Mouse (Mus musculus) layer of hippocampus, postnatal 25 days (tissue): ENCODE results near the gene Mrps27. TPM values are rescaled to one million over a fixed set of nuclear protein-coding genes. Genes with fewer than 3 reads are reported as not detected.

Experiments
- DNase-seq, 2 experiments: peaks; one replicate each; pipeline ENCODE4 v3.0.0; 2022; ENCODE audit warnings: mixed read lengths in 2 of 2, low spot score in 1 of 2; ENCODE audit errors: extremely low spot score in 1 of 2
- total RNA-seq, 2 experiments: library from RNA; stranded (reverse); gene quantifications; 2 replicates each; pipeline ENCODE4 v1.2.3; 2021

Gene Mrps27
- total RNA-seq, 2 experiments from 2014 or later, result 26.5 to 28.4 TPM

DNA sequence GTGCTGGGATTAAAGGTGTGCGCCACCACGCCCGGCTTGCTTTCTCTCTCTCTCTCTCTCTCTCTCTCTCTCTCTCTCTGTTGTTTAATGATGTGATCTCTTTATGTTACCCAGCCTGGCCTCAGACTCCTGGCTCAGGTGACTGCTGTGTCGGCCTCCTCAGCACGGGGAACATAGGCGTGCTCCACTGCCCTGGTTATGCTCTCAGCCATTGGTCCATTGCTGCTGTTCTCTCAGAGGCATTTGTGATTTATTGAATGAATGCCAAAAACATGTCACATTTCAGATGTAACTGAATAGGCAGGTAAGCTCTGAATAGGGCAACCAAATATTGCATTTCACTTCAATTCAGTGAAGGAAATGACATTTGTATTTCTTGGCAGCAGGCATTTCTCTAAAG, 41.3 kb downstream of the Mrps27 start:
- no peak for DNase-seq

DNA sequence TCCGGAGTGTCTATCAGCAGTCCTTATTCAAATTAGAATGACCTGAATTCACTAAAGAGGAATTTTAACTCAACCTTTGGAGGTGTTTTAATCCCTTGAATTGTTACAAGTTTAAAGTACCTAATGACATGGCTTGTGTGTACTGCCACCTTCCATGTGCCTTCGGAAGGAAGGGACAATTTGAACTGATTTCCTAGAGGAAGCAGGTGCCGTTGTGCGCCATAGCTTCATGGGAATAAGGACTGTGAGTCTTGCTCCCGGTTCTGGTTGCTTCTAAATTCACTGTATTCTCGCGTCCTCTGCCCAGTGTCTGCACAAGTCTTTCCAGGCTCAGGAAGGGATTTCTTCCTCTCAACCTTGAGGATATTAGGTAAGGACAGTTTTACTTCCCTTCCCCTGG, 41.8 kb downstream of the Mrps27 start:
- DNase-seq, result no peak

GRCm38 (mm10) chr13:99387901-99388811, 43.6 kb downstream of the Mrps27 start:
- no peak for DNase-seq

GRCm38 (mm10) chr13:99391417-99391816, 46.8 kb downstream of the Mrps27 start:
- DNase-seq, result no peak

DNA sequence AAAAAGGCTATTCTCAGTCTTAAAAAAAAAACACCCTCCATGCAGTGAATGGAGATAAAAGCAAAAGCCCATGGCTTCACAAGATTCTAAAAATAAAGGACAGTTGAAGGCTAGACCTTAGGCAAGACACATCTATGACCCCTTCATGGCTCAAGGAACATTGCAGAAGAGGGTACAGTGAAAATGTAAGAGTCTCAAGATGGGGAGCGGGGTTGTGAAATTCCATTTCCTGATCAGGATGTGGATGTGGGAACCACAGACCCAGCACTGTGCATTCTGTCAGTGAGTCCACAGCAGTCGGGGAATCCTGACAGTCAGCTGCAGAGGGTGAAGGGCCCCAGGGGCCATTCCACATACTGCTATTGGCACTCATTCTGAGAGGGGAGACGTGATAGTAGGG, 48.5 kb downstream of the Mrps27 start:
- DNase-seq, result no peak

GRCm38 (mm10) chr13:99394694-99395093, 50.1 kb downstream of the Mrps27 start:
- no peak for DNase-seq

- no peak for DNase-seq
Measured at GRCm38 (mm10) chr13:99395531-99395930, 50.9 kb downstream of the Mrps27 start.

- no peak for DNase-seq
Measured at GRCm38 (mm10) chr13:99397228-99397627, 52.6 kb downstream of the Mrps27 start.

DNA sequence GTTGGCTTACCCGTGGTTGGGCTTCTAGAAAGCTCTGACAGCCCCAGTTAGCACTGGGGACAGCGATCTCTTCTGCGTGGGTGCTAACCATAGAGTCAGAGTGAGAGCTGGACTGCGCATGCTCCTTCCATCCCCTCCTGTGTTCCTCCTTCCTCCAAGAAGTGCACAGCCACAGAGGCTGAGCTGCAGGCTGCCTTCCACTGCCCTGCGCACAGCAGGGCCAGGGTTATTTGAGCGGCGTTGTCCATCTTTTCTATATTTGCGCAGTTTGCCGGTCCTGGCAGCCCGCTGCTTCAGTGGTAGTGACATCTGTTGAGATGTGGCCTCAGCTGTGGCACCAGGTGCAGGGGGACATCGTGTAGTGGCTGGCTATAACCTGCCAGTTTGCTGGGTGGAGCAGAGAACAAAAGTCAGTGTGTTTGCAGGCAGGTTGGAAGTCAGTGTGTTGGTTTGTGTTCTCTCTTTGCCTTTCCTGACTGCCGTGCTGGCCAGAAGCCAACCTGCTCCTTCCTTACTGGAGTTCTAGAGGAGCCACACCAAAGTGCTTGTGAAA, 53.6 kb downstream of the Mrps27 start:
- no peak for DNase-seq

DNA sequence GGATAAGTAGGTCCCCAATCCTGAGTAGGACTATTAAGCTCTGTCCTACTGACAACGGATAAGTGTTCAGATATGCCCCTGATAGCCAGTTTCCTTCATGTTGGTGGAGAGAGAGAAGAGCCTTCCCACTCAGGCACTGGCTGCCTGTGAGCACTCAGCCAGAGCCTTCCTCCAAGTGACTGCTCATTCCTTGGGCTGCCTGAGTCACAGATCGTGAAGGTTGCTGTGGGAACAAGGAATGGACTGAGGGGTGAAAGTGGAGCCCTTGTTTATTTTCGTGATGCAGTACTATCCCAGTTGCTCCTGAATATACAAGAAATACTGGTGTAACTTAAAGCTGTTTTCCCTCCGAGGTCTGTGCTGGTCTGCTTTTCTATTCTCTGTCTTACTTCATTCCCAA, 54.8 kb downstream of the Mrps27 start:
- no peak for DNase-seq

DNA sequence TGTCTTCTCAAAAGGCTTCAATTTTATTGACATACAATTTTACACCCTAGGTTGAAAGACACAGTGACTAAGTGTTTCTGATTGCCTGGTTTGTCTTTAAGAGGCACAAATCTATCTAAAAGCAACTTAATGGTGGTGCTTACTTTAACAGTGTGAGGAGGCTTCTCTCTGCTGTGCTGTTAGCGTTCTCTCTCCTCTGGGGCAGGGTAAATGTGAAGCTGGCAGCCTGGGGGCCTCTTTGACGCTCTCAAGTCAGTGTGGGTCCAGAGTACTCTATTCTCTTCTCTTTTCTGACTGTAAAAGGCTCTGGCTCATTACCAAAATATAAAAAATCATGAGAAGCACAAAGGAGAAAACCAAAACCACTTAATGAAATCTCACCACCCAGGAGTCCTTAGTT, 64.6 kb downstream of the Mrps27 start:
- DNase-seq, result no peak

DNA sequence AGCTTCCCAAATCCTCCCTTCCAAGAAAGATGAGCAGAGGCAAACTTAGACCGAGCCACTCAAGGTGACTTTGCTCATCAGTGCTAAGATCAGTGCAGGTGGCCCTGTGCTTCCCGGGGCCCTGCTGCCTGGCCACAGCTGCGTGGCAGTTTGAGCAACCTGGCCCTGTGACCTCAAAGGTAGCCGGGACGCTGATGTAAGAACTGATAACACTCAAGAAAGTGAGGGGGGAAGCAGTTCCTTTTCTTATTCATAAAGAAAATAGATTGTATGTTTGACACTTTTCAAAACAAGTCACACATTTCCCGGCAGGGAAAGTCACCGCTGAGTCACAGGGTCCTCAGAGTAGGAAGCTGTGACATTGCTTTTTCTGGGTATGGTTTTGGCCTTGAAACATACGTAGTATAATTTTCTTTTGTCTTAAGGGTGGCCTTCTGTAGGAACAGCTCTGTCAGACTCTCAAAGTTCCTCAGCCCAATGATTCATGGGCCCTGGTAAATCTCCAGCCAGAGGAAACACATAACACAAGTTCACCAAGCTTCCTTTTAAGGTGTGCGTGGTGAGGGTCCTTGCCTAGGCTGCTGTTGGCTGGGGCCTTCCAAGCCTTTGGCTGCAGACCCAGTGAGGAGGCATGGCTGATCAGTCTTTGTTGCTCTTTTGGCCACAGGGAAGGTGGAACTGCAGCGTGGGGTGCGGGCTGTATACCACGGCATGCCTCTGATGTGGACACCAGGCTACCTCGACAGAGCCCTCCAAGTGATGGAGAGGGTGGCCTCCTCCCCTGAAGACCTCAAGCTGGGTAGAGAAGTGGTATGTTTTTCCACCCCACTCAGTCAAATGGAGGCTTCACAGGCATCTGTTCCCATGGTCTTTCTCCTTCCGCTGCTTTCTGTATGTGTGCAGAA, 66.3 kb downstream of the Mrps27 start:
- no peak for DNase-seq

- no peak for DNase-seq
Measured at GRCm38 (mm10) chr13:99411761-99412160, 67.2 kb downstream of the Mrps27 start.

DNA sequence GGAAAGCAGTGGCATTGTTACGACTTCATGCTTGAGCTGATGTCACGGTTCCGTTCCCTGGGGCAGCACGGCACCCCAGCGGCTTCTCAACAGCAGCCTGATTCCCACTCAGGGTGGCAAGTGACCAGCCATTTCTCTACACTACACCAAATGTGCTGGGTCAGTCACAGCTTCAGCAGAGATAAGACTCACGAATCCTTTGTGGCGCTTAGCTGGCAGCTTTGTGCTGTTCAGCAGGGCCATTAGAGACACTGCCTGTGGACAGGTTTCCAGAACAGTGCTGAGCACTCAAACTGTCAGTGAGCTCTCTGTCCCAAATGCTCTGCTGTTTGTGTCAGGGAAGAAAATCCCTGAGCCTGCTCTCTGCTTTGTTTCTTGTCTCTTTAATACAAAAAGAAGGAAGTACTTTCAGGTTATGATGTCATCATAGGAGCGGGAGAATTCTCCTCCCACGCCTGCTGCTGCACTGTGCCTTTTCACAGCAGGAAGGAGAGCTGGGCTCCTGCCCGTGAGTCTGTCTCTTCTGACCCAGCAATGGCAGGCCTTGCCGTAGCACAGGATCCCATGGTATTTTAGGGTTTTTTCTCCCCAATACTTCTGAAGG, 68.0 kb downstream of the Mrps27 start:
- no peak for DNase-seq

DNA sequence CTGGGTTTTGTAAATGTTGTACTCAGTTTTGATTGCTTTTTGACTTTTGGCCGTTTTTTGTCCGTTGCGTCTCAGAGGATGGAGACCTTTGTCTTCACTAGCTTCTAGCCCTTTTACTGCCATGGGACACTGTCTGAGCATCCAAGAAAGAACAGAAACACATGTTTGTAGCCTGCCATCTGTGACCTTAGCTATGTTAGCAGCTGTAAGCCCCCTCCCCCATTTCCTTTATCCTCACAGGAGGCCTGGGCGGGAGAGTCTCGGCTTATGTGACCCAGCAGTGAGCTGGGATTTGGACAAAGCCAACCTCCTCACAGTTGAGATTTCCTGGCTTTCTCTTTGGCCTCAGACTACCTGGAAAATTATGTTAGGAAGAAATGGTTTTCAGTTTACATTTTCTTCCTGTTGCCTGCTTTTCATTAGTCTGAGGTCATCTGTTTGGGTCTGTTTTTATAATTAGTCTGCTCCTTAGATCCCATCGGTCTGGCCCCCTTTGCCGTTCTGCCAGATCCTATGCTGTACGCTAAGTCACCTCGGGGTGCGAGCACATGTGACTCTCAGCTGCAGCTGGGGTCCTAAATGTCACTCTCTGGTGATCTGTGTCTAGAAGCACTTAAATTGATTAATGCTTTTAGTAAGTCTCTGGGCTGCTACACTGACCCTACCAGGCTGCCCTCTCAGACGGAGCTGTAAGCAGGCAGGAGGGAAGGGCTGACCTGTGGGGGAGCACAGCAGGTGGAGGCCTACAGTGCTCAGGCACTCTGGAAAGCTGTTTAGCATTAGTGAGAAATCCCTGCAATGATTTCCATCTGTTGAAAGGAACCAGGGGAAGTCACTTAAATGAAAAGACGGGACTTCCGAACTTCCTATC, 69.1 kb downstream of the Mrps27 start:
- DNase-seq, result no peak

GRCm38 (mm10) chr13:99414352-99414742, 69.8 kb downstream of the Mrps27 start:
- DNase-seq, result no peak

- DNase-seq, result no peak
Measured at GRCm38 (mm10) chr13:99416601-99417000, 72.0 kb downstream of the Mrps27 start.

DNA sequence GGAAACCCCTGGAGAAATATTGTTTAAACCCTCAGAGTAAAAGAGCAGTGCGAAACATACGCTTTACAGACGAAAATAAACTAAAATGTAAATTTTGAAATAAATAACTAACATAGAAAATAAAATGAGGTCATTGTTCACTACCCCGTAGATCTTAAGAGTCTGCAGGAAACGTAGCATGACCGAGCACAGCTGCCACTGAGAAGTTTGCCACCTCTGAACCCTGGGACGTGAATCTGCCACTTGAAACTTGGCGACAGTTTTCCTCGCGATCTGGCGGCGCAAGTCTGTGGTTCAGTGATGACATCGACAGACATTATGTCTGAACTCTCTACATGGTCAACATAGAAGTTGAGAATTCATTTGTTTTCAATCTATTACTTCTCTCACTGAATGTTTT, 79.0 kb downstream of the Mrps27 start:
- no peak for DNase-seq

GRCm38 (mm10) chr13:99433068-99434008, 88.8 kb downstream of the Mrps27 start:
- no peak for DNase-seq
